Mouse (Mus musculus): ENCODE measurements around the gene Vps36. TPM values are rescaled to one million over a fixed set of nuclear protein-coding genes. Genes with fewer than 3 reads are reported as not detected.

Vps36 gene
- polyA plus RNA-seq, 1 experiment from 2014 or later = 28.4 TPM

GRCm38 (mm10) chr8:22264292-22264691 is 71.7 kb downstream of the Vps36 start:
- Histone ChIP-seq H3K9ac (ENCODE audit: low read depth, low read length) (no peak overlapping the region), H3K36me3 (ENCODE audit: control insufficient read depth, insufficient read depth, low read length) (no peaks in the 10 kb centered on the region), H3K4me3 (ENCODE audit: low read depth, low read length) (no peak overlapping the region), H3K9me3 (ENCODE audit: control insufficient read depth, low read length) (no peaks in the 10 kb centered on the region), H3K4me1 (ENCODE audit: control insufficient read depth, insufficient read depth, low read length) (no peaks in the 10 kb centered on the region), H3K4me2 (ENCODE audit: low read depth, low read length) (no peak overlapping the region), H3K27me3 (replicated peaks; ENCODE audit: control insufficient read depth, insufficient read depth, low read length) (no peaks in the 10 kb centered on the region), H3K27ac (replicated peaks; ENCODE audit: low read depth, low read length) (no peak overlapping the region)
- 56% methylated on average over 6 of the region's 6 CpGs for WGBS
- no peak for ATAC-seq (ENCODE audit: low read depth)
- no peak for DNase-seq (ENCODE audit: low spot score)

- Histone ChIP-seq H3K27ac (replicated peaks; ENCODE audit: low read depth, low read length) (no peak overlapping the region), H3K4me3 (ENCODE audit: low read depth, low read length) (no peak overlapping the region), H3K4me2 (ENCODE audit: low read depth, low read length) (no peak overlapping the region), H3K4me1 (ENCODE audit: control insufficient read depth, insufficient read depth, low read length) (no peaks in the 10 kb centered on the region), H3K9me3 (ENCODE audit: control insufficient read depth, low read length) (no peaks in the 10 kb centered on the region), H3K9ac (ENCODE audit: low read depth, low read length) (no peak overlapping the region), H3K27me3 (replicated peaks; ENCODE audit: control insufficient read depth, insufficient read depth, low read length) (no peaks in the 10 kb centered on the region), H3K36me3 (ENCODE audit: control insufficient read depth, insufficient read depth, low read length) (no peaks in the 10 kb centered on the region)
- DNase-seq (ENCODE audit: low spot score) (no peak), ATAC-seq (ENCODE audit: low read depth) (no peak)
- WGBS = 87% methylated on average over 6 of the region's 6 CpGs
Measured at GRCm38 (mm10) chr8:22264787-22265186, 72.2 kb downstream of the Vps36 start.

GRCm38 (mm10) chr8:22265194-22265593 is 72.6 kb downstream of the Vps36 start:
- 90% methylated on average over 1 of the region's 1 CpGs for WGBS
- H3K4me3 ChIP-seq (ENCODE audit: low read depth, low read length) = no peak overlapping the region
- no peak for ATAC-seq (ENCODE audit: low read depth)
- no peak overlapping the region for H3K27ac ChIP-seq (replicated peaks; ENCODE audit: low read depth, low read length)
- no peaks in the 10 kb centered on the region for H3K9me3 ChIP-seq (ENCODE audit: control insufficient read depth, low read length)
- H3K4me2 ChIP-seq (ENCODE audit: low read depth, low read length) = no peak overlapping the region
- no peak for DNase-seq (ENCODE audit: low spot score)
- no peaks in the 10 kb centered on the region for H3K27me3 ChIP-seq (replicated peaks; ENCODE audit: control insufficient read depth, insufficient read depth, low read length)
- H3K36me3 ChIP-seq (ENCODE audit: control insufficient read depth, insufficient read depth, low read length) = no peaks in the 10 kb centered on the region
- H3K9ac ChIP-seq (ENCODE audit: low read depth, low read length) = no peak overlapping the region
- no peaks in the 10 kb centered on the region for H3K4me1 ChIP-seq (ENCODE audit: control insufficient read depth, insufficient read depth, low read length)

- WGBS = 91% methylated on average over 3 of the region's 3 CpGs
- Histone ChIP-seq H3K4me3 (ENCODE audit: low read depth, low read length) (no peak overlapping the region), H3K36me3 (ENCODE audit: control insufficient read depth, insufficient read depth, low read length) (no peaks in the 10 kb centered on the region), H3K9ac (ENCODE audit: low read depth, low read length) (no peak overlapping the region), H3K4me1 (ENCODE audit: control insufficient read depth, insufficient read depth, low read length) (no peaks in the 10 kb centered on the region), H3K27ac (replicated peaks; ENCODE audit: low read depth, low read length) (no peak overlapping the region), H3K9me3 (ENCODE audit: control insufficient read depth, low read length) (no peaks in the 10 kb centered on the region), H3K27me3 (replicated peaks; ENCODE audit: control insufficient read depth, insufficient read depth, low read length) (no peaks in the 10 kb centered on the region), H3K4me2 (ENCODE audit: low read depth, low read length) (no peak overlapping the region)
- DNase-seq (ENCODE audit: low spot score) (no peak), ATAC-seq (ENCODE audit: low read depth) (no peak)
Measured at GRCm38 (mm10) chr8:22266809-22267208, 74.2 kb downstream of the Vps36 start.

Other genes with a start within 250 kb of the Vps36 start
- not detected in 2 replicates for gene Defb13, start 246.0 kb upstream of the Vps36 start, polyA plus RNA-seq (2014; fragmentation: Nextera tagmentation; extraction: Ambion mirVana)
- not detected in 2 replicates for gene Fam90a1a, start 234.1 kb upstream of the Vps36 start, polyA plus RNA-seq (2014; fragmentation: Nextera tagmentation; extraction: Ambion mirVana)
- not detected in 2 replicates for gene Ccdc70, start 223.0 kb upstream of the Vps36 start, polyA plus RNA-seq (2014; fragmentation: Nextera tagmentation; extraction: Ambion mirVana)
- gene Atp7b, start 132.5 kb upstream of the Vps36 start, polyA plus RNA-seq (2014; fragmentation: Nextera tagmentation; extraction: Ambion mirVana) = 0.62 and 0.86 TPM in 2 replicates
- gene Alg11, start 132.1 kb upstream of the Vps36 start, polyA plus RNA-seq (2014; fragmentation: Nextera tagmentation; extraction: Ambion mirVana) = 19.3 and 22.4 TPM in 2 replicates
- 0.46 and 0.67 TPM in 2 replicates for gene Nek5, start 67.8 kb upstream of the Vps36 start, polyA plus RNA-seq (2014; fragmentation: Nextera tagmentation; extraction: Ambion mirVana)
- gene Nek3, start 26.4 kb upstream of the Vps36 start, polyA plus RNA-seq (2014; fragmentation: Nextera tagmentation; extraction: Ambion mirVana) = 4.1 and 5.8 TPM in 2 replicates
- gene Ckap2, start 7.0 kb upstream of the Vps36 start, polyA plus RNA-seq (2014; fragmentation: Nextera tagmentation; extraction: Ambion mirVana) = 35.6 and 43.4 TPM in 2 replicates
- gene Thsd1, start 34.5 kb downstream of the Vps36 start, polyA plus RNA-seq (2014; fragmentation: Nextera tagmentation; extraction: Ambion mirVana) = 11.2 and 13.1 TPM in 2 replicates
- gene Tpte, start 90.6 kb downstream of the Vps36 start, polyA plus RNA-seq (2014; fragmentation: Nextera tagmentation; extraction: Ambion mirVana) = not detected in 2 replicates
- gene Slc25a15, start 205.8 kb downstream of the Vps36 start, polyA plus RNA-seq (2014; fragmentation: Nextera tagmentation; extraction: Ambion mirVana) = 17.1 and 17.4 TPM in 2 replicates
- 35.1 and 35.9 TPM in 2 replicates for gene Mrps31, start 218.6 kb downstream of the Vps36 start, polyA plus RNA-seq (2014; fragmentation: Nextera tagmentation; extraction: Ambion mirVana)

Measured in embryonic facial prominence, embryonic 14.5 days (tissue).